Mouse (Mus musculus) brain, adult 2 months (tissue): ENCODE data around the gene Sec14l5.
A peak's percentile ranks its signal among the peaks of the same experiment; 100 is the strongest.

Experiments
- DNase-seq: peaks from one replicate; pipeline ENCODE4 v3.0.0; 2011; ENCODE audit warnings: low read depth, low spot score

Gene Sec14l5

GRCm38 (mm10) chr16:5153299-5154026 lies 6.6 kb downstream of the Sec14l5 start:
- DNase-seq: no peak

DNA sequence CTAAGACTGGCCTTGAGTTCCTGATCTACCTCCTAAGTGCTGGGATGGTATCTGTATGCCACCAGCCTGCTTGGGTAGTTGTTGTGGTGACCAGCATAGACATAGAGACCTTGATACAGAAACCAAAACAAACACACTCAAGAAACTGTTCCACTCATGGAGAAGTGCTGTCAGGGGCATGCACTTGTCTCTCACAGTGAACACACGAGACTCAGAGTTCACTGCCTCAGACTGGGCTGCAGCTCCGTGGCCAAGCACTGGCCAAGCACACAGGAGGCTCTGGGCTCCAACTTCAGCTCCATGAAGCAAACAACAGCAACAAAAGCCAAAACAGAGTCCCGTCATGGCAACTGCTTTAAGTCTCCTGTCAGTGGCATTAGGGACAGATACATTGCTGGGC lies 8.1 kb downstream of the Sec14l5 start:
- no peak for DNase-seq

DNA sequence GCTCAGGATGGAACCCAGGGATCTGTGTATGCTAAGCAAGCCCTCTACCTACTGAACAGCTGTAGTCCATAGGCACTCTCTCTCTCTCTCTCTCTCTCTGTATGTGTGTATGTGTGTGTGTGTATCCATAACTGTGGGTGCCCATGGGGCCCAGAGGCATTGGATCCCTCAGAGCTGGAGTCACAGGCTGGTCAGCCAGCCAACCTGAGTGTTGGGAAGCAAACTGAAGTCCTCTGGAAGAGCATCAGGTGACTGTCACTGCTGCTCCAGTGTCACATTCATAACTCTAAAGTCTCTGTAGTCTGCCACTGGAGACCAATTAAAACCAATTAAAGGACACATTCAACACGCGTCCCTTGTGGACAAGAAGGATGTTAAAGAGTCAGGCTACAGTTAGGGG lies 9.6 kb downstream of the Sec14l5 start:
- DNase-seq: no peak

- no peak for DNase-seq
These were observed 10.2 kb downstream of the Sec14l5 start for GRCm38 (mm10) chr16:5157113-5157512.

DNA sequence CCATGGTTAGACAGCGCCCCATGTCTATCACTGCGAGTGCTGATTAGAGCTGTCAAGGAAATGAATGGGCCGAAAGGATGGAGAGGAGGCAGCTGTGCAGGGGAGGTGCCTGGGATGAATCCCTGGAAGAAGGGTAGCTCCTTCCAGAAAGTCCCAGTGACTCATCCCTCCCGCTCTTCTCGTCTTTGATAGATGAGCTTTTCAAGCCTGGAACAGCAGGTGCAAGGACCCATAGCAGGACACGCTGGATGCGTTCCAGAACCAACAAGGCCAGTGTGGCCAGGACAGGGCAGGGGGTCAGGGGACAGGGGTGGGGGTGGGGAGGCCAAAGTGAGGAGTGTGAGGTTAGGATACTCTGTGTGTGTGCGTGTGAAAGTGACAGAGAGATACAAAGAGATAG lies 12.3 kb downstream of the Sec14l5 start:
- DNase-seq: peak; percentile 79

DNA sequence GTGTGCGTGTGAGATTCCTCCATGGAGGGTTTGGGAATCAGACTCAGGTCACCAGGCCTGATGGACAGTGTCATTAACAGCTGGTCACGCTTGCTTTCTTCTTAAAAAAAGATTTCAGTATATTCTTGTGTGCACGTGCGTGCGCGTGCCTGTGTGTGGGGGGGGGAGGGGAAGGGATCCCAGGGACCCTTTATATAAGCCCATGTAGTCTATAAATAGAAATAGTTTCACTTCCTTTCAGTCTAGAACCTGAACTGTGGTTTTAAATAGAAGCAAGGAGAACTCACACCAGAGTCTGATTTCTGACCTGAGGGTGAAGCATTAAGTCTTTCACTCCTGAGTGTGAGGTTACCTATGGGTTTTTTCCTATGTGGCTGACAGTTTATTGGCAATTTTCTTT lies 17.4 kb downstream of the Sec14l5 start:
- no peak for DNase-seq

- DNase-seq: no peak
These were observed 21.1 kb downstream of the Sec14l5 start for GRCm38 (mm10) chr16:5168038-5168437.

DNA sequence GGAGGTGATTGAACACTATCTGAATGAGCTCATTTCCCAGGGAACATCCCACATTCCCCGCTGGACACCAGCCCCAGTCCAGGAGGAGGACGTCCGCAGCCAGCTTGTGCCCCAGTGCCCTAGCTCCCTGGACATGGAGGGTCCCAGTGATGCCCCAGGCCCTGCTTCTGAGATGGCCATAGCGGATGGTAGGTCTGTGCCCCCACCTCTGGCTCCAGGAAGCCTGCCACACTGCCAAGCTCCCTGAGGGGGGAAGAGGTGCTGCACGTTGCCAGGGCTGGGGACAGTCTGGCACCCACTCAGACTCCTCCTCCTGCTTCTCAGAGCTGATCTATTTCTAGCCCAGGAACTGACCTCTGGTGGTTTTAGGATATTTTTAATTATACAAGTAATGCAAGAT lies 21.9 kb downstream of the Sec14l5 start:
- no peak for DNase-seq

DNA sequence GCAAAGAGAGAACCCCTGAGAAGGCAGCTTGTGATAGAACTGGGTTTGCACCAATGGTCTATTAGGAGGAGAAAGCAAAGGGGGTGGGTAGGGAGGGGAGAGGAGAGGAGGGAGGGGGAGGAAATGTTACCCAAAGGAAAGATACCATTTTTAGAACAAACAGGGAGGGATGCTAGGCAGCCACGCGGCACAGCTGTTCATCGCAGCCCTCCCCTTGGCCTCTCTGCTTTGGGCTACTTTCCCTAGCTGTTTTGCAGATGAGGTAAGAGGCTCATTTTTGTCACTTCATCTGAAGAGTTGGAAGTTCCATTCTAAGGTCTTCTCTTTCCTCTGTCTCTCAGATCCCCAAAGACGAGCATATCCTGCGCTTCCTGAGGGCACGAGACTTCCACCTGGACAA lies 25.7 kb downstream of the Sec14l5 start:
- peak; percentile 36 for DNase-seq

DNA sequence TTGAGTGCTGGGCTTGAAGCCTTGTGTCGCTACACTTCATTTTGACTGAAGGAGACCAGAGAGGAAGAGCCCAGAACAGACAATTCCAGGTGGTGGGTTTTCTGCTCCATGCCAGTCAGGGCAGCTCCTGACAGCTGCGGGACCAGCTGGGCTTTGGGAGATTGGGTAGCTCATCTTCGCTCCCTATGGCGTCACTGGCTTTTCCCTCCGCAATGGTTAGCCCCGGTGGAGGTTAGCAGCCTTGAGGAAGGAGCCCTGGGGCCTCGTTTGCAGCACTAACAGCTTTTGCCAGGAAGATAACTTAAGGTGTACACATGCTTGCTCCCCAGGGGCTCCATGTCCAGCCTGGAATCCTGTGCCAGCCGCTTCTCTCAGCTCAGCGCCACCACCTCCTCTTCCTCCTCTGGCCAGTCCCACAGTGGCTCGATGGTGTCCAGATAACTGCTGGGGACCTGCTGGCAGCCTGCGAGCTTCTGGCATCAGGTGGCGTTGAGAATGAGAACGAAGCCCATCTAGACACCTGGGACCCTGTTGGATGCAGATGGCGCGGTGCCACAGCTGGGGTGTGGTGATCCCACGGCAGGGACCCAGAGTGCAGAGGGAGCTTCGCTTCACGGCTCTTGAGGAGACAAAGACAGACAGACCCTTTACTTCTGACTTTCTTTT lies 36.5 kb downstream of the Sec14l5 start:
- no peak for DNase-seq

- DNase-seq: no peak
These were observed 37.2 kb downstream of the Sec14l5 start for GRCm38 (mm10) chr16:5184101-5184500.

GRCm38 (mm10) chr16:5184956-5185355 lies 38.0 kb downstream of the Sec14l5 start:
- DNase-seq: peak; percentile 59

DNA sequence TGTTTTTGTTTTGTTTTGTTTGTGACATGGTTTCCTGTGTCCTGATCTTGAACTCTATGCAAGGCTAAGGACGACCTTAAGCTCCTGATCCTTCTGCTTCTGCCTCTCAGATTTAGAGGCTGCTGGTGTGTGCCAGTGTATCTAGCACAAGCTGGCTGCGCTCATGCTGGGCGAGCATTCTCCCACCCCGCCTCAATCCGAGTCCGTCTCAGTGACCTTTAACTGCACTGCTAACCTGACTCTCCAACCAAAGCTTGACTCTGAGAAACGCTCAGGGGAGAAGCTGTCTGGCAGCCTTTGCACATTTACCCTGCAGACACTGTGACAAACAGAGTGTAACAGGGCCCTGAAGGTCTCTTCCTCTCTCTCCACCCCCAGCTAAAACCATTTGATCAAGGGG lies 38.8 kb downstream of the Sec14l5 start:
- no peak for DNase-seq

DNA sequence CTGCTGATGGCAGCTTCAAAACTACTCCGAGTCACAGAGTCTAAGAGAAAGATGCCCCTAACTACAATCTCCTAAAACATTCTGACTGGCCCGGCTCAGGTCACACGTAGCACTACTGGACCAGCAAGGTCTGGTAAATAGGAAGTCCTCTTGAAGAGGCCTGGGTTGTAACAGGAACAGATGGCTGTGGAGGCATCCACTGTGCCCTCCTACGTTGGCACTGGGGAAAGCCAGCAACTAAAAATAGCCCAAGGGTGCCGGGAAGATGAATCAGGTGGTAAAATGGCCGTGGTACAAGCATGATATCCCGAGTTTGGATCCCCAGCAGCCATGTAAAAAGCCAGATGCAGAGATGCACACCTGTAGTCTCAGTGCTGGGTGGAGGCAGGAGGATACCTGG lies 39.3 kb downstream of the Sec14l5 start:
- DNase-seq: peak; percentile 91

DNA sequence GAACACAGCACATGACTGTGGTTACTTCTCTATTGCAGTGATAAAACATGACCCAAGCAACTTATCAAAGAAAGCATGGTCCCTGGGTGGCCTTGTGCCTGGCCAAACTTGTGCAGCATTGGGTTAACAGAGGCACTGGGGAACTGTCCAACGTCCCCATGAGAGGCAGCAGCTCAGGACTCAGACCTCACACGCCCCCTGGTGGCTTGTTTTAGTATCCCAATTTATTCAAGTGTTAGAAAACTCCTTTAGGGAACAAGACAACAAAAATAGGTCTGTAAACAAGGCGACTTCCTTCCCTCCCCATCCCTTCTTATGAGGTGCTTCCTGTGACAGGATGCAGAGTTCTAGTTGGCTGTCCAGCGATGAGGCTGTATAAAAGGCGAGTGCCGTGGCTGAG lies 48.2 kb downstream of the Sec14l5 start:
- DNase-seq: peak; percentile 72

DNA sequence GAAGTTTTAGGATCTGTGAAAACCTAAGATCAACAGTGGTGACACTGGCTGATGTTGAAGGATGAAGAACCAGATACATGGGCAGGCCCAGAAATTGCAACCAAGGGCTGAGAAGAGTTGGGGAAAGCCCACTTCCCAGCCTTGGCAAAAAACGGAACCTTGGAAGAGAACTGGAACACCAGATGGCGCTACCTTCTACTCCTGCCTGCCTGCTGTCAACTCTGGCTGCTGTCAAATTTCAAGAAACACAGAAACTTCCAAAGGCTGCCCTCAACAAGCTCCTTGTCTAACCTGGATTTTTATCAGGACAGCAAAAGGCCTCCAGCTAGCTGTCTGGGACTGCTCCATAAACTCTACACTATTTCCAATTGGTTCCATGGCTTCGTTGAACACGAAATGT lies 55.8 kb downstream of the Sec14l5 start:
- peak; percentile 78 for DNase-seq

DNA sequence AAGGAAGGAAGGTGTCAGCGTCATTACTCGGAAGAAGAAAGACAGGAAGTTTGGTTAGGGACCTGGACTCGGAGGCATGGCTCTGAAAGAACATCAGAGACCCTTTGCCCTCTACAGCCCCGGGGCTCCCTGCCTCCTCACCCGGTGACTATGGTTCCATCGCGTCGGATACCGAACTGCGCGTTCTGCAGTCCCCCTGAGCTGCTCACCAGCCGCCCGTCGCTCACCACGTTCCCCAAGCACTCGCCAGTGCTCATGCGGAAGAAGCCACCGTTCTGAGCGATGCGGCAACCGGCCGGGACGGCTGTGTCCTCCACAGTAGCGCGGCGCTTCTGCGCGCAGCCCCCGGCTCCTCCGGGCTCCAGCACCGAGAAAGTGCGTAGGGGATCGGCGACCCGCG lies 56.3 kb downstream of the Sec14l5 start:
- peak; percentile 45 for DNase-seq

DNA sequence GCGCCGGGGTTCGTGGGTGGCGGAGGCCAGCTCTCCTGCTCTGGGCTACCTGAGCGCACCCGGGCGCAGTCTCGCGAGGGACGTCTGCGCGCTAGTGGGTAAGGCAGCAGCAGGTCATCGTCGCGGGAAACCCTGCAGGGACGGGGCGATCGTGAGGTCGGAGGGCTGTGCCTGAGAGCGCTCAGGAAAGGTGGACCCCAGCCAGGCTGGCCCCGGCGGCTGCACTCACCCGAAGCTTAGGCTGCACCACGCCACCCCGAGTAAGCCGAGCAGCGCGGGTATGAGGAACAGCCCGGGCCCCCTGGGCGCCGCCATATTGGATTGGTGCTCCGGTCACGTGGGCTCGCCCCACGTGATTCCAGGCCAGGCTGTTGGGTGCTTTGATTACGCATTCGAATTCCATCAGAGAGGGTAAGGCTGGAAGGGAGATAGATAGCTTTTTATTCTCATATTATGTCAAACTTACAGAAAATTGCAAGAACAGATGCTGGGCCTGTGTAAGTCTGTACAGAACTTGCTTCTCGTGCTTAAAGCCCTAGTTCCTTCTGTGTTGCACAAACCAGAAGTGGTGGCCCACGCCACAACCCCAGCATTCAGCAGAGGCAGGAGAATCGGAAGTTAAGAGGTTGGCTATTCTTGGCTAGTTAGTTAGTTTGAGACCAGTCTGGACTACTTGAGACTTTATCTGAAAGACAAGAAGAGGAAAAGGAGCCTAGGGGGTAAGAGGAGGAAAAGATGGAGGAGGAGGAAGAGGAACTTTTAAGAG lies 56.9 kb downstream of the Sec14l5 start, which contains the start of gene Nagpa:
Gene Nagpa (minus strand): TSS at position 345 of the 766 bp plus-strand sequence.
- DNase-seq: peak; percentile 90

DNA sequence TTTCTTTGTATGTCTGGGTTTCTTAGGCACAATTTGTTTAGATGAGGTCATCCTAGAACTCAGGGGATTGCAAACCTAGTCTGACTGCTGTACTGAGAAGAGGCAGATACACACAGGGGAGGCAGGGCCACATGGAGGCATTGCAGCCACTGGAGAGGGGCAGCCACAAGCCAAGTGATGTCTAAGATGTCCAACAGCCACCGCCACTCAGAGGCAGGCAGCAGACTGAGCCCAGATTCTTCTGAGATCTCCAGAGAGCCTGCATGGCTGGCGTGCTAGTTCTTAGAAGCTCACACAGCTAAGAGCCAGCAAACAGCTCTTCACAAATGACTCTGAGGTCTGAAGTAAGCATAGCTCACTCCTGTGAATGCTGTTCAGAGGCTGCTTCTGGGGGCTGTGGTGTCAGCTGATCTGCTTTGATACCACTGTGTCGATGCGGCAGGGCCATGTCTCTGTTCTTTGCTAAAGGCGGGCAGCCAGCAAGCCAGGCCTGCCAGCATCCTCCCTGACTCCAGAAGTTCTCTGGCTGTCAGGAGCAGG lies 58.6 kb downstream of the Sec14l5 start:
- no peak for DNase-seq

DNA sequence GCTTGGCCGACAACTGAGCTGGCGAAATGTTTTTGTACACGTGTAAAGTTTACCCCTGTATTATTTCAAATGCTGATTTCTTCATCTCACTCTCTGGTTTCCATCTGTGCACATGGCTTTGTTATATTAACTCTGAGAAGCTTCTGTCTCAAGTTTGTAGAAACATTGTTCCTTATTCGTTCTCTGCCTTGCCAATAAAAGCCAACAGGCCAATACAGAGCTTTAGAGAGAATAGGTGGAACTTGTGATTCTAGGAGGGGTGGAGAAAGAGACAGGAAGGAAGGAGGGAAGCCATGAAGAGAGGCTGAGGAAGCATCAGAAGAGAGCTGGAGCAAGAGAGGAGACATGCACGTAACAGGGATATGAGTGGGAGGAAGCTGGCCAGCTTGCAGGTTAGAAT lies 59.1 kb downstream of the Sec14l5 start:
- DNase-seq: peak; percentile 64

- no peak for DNase-seq
These were observed 63.5 kb downstream of the Sec14l5 start for GRCm38 (mm10) chr16:5210365-5210764.

GRCm38 (mm10) chr16:5212150-5212549 lies 65.2 kb downstream of the Sec14l5 start:
- DNase-seq: peak; percentile 73
